Mouse (Mus musculus) forebrain, embryonic 12.5 days (tissue): ENCODE data around the gene Fam193b. TPM values are rescaled to one million over a fixed set of nuclear protein-coding genes. Genes with fewer than 3 reads are reported as not detected.

Experiments used
- ATAC-seq: fragments of 200-750 bp; cut with Nextera tagmentation; 2 replicates; pipeline ENCODE4 v1.8.0; 2017; ENCODE audit warnings: moderate TSS enrichment; ENCODE audit not compliant: low FRiP score
- H3K27ac ChIP-seq: fragments of 300-500 bp; sonication (generic); 2 replicates; pipeline ENCODE4 v1.5.1; 2016; ENCODE audit warnings: mild to moderate bottlenecking
- H3K27me3 ChIP-seq: fragments of 300-500 bp; sonication (generic); 2 replicates; pipeline ENCODE4 v1.6.1; 2016; ENCODE audit warnings: mild to moderate bottlenecking
- H3K36me3 ChIP-seq: fragments of 300-500 bp; sonication (generic); replicated peaks from 2 replicates; pipeline ENCODE4 v1.6.1; 2016; ENCODE audit warnings: mild to moderate bottlenecking
- H3K4me1 ChIP-seq: fragments of 300-500 bp; sonication (generic); 2 replicates; pipeline ENCODE4 v1.6.1; 2016
- H3K4me2 ChIP-seq: fragments of 300-500 bp; sonication (generic); 2 replicates; pipeline ENCODE4 v1.6.1; 2016; ENCODE audit warnings: mild to moderate bottlenecking, moderate library complexity
- H3K4me3 ChIP-seq: fragments of 300-500 bp; sonication (generic); replicated peaks from 2 replicates; pipeline ENCODE4 v1.5.1; 2016; ENCODE audit warnings: mild to moderate bottlenecking
- H3K9ac ChIP-seq: fragments of 300-500 bp; sonication (generic); 2 replicates; pipeline ENCODE4 v1.6.1; 2016; ENCODE audit warnings: mild to moderate bottlenecking
- H3K9me3 ChIP-seq: fragments of 300-500 bp; sonication (generic); 2 replicates; pipeline ENCODE4 v1.6.1; 2016
- WGBS: fragments of 180-500 bp; shearing (Covaris S2); methylation state at CpG from one replicate; pipeline ENCODE4 v1.1.7; 2016; 5-methylcytosine and 5-hydroxymethylcytosine counted together
- polyA plus RNA-seq: library from polyadenylated mRNA; unstranded; fragments of >200 nt; fragmentation: Nextera tagmentation; extraction: Ambion mirVana; gene quantifications from 2 replicates; pipeline ENCODE4 v1.2.1, GENCODE M21; 2016

The Fam193b gene
- polyA plus RNA-seq, 1 experiment from 2014 or later, result 61.6 TPM

GRCm38 (mm10) chr13:55522730-55523129 lies 48.2 kb downstream of the Fam193b start:
- H3K9me3 ChIP-seq, result no peaks in the 10 kb centered on the region
- no peaks in the 10 kb centered on the region; the same call in 1 of the 2 replicates for H3K36me3 ChIP-seq
- no peak overlapping the region for H3K4me3 ChIP-seq
- H3K4me2 ChIP-seq, result no peak overlapping the region
- no peaks in the 10 kb centered on the region for H3K4me1 ChIP-seq
- no peak overlapping the region for H3K27ac ChIP-seq
- ATAC-seq, result no peak
- peaks cover 4% of the 10 kb centered on the region; the same call in 1 of the 2 replicates for H3K27me3 ChIP-seq
- 64% methylated on average over 8 of the region's 8 CpGs for WGBS
- no peak overlapping the region for H3K9ac ChIP-seq

GRCm38 (mm10) chr13:55519606-55520005 lies 51.3 kb downstream of the Fam193b start:
- Histone ChIP-seq H3K4me3 (no peak overlapping the region), H3K36me3 (no peaks in the 10 kb centered on the region; the same call in 1 of the 2 replicates), H3K4me1 (no peaks in the 10 kb centered on the region), H3K4me2 (no peak overlapping the region), H3K27ac (no peak overlapping the region), H3K9ac (no peak overlapping the region), H3K9me3 (no peaks in the 10 kb centered on the region), H3K27me3 (peaks cover 10% of the 10 kb centered on the region; the same call in 1 of the 2 replicates)
- ATAC-seq, result no peak
- WGBS, result 81% methylated on average over 4 of the region's 4 CpGs

GRCm38 (mm10) chr13:55516955-55517354 lies 54.0 kb downstream of the Fam193b start:
- Histone ChIP-seq H3K9ac (no peak overlapping the region), H3K4me2 (no peak overlapping the region), H3K4me1 (peaks cover 14% of the 10 kb centered on the region), H3K4me3 (no peak overlapping the region), H3K27ac (no peak overlapping the region), H3K27me3 (peaks cover 14% of the 10 kb centered on the region; the same call in 1 of the 2 replicates), H3K9me3 (no peaks in the 10 kb centered on the region), H3K36me3 (no peaks in the 10 kb centered on the region)
- WGBS, result 5% methylated on average over 5 of the region's 5 CpGs
- no peak for ATAC-seq

GRCm38 (mm10) chr13:55513828-55514227 lies 57.1 kb downstream of the Fam193b start:
- H3K9me3 ChIP-seq, result no peaks in the 10 kb centered on the region
- no peak for ATAC-seq
- peak overlapping the region; percentile 92 for H3K4me2 ChIP-seq
- WGBS, result 33% methylated on average over 9 of the region's 9 CpGs
- H3K27me3 ChIP-seq, result peaks cover 10% of the 10 kb centered on the region; the same call in 1 of the 2 replicates
- no peak overlapping the region for H3K27ac ChIP-seq
- H3K9ac ChIP-seq, result 0 out of 2 replicates have a peak overlapping the region, but pooled peaks have one; percentile 90
- H3K4me1 ChIP-seq, result peaks cover 34% of the 10 kb centered on the region
- H3K36me3 ChIP-seq, result peaks cover 13% of the 10 kb centered on the region
- H3K4me3 ChIP-seq, result peak overlapping the region; percentile 84

GRCm38 (mm10) chr13:55513111-55513748 lies 57.7 kb downstream of the Fam193b start, which contains the start of gene Pdlim7:
Pdlim7 (minus strand) TSS chr13:55513676.
- peaks cover 34% of the 10 kb centered on the region for H3K4me1 ChIP-seq
- H3K4me2 ChIP-seq, result peak within 1 kb of the TSS; percentile 92
- H3K9ac ChIP-seq, result peak within 1 kb of the TSS; percentile 90
- H3K27me3 ChIP-seq, result peaks cover 10% of the 10 kb centered on the region; the same call in 1 of the 2 replicates
- peak within 1 kb of the TSS; percentile 65 for H3K27ac ChIP-seq
- ATAC-seq, result peak; percentile 86
- peak within 1 kb of the TSS; percentile 84 for H3K4me3 ChIP-seq
- peaks cover 19% of the 10 kb centered on the region for H3K36me3 ChIP-seq
- under 1% methylated on average over 55 of the region's 55 CpGs for WGBS
- no peaks in the 10 kb centered on the region for H3K9me3 ChIP-seq

GRCm38 (mm10) chr13:55512379-55513031 lies 58.4 kb downstream of the Fam193b start:
- Histone ChIP-seq H3K36me3 (peaks cover 27% of the 10 kb centered on the region), H3K4me1 (peaks cover 34% of the 10 kb centered on the region), H3K27me3 (peaks cover 10% of the 10 kb centered on the region; the same call in 1 of the 2 replicates), H3K4me3 (peak overlapping the region; percentile 84), H3K9ac (peak overlapping the region; percentile 90), H3K4me2 (peak overlapping the region; percentile 92), H3K27ac (peak overlapping the region; percentile 65), H3K9me3 (no peaks in the 10 kb centered on the region)
- peak; percentile 60 for ATAC-seq
- 2% methylated on average over 25 of the region's 25 CpGs for WGBS

- peaks cover 34% of the 10 kb centered on the region for H3K4me1 ChIP-seq
- H3K9ac ChIP-seq, result peak overlapping the region; percentile 21; the same call in 1 of the 2 replicates
- H3K4me2 ChIP-seq, result peak overlapping the region; percentile 92
- ATAC-seq, result no peak
- H3K27me3 ChIP-seq, result peaks cover 10% of the 10 kb centered on the region; the same call in 1 of the 2 replicates
- WGBS, result 33% methylated on average over 5 of the region's 5 CpGs
- peak overlapping the region; percentile 84; the same call in 1 of the 2 replicates for H3K4me3 ChIP-seq
- no peaks in the 10 kb centered on the region for H3K9me3 ChIP-seq
- peaks cover 37% of the 10 kb centered on the region for H3K36me3 ChIP-seq
- peak overlapping the region; percentile 87 for H3K27ac ChIP-seq
Measured at GRCm38 (mm10) chr13:55511492-55511861, 59.4 kb downstream of the Fam193b start.

GRCm38 (mm10) chr13:55510668-55511491 lies 60.0 kb downstream of the Fam193b start:
- ATAC-seq, result peak; percentile 55
- H3K4me1 ChIP-seq, result peaks cover 34% of the 10 kb centered on the region
- peak overlapping the region; percentile 5 for H3K4me3 ChIP-seq
- H3K9ac ChIP-seq, result peak overlapping the region; percentile 21; the same call in 1 of the 2 replicates
- peaks cover 43% of the 10 kb centered on the region for H3K36me3 ChIP-seq
- H3K27ac ChIP-seq, result peak overlapping the region; percentile 87
- peaks cover 10% of the 10 kb centered on the region; the same call in 1 of the 2 replicates for H3K27me3 ChIP-seq
- no peaks in the 10 kb centered on the region for H3K9me3 ChIP-seq
- WGBS, result 13% methylated on average over 6 of the region's 6 CpGs
- peak overlapping the region; percentile 92 for H3K4me2 ChIP-seq

GRCm38 (mm10) chr13:55510332-55510667 lies 60.6 kb downstream of the Fam193b start:
- no peak overlapping the region for H3K4me3 ChIP-seq

GRCm38 (mm10) chr13:55508531-55508930 lies 62.4 kb downstream of the Fam193b start:
- Histone ChIP-seq H3K9me3 (no peaks in the 10 kb centered on the region), H3K4me2 (no peak overlapping the region), H3K27me3 (no peaks in the 10 kb centered on the region), H3K9ac (no peak overlapping the region), H3K27ac (0 out of 2 replicates have a peak overlapping the region, but pooled peaks have one; percentile 13), H3K36me3 (peaks cover 66% of the 10 kb centered on the region), H3K4me3 (no peak overlapping the region), H3K4me1 (peaks cover 31% of the 10 kb centered on the region)
- 93% methylated on average over 10 of the region's 10 CpGs for WGBS
- ATAC-seq, result no peak

More at GRCm38 (mm10) chr13:55510332-55510667, 60.6 kb downstream of the Fam193b start:
- peak overlapping the region; percentile 87 for H3K27ac ChIP-seq
- no peaks in the 10 kb centered on the region for H3K9me3 ChIP-seq
- no peak for ATAC-seq
- no peak overlapping the region; the same call in 1 of the 2 replicates for H3K9ac ChIP-seq
- peaks cover 34% of the 10 kb centered on the region for H3K4me1 ChIP-seq
- peaks cover 49% of the 10 kb centered on the region for H3K36me3 ChIP-seq
- peaks cover 8% of the 10 kb centered on the region; the same call in 1 of the 2 replicates for H3K27me3 ChIP-seq
- H3K4me2 ChIP-seq, result peak overlapping the region; percentile 92
- 20% methylated on average over 3 of the region's 3 CpGs for WGBS

- peaks cover 73% of the 10 kb centered on the region for H3K36me3 ChIP-seq
- H3K27me3 ChIP-seq, result no peaks in the 10 kb centered on the region
- no peaks in the 10 kb centered on the region for H3K9me3 ChIP-seq
- no peak for ATAC-seq
- H3K9ac ChIP-seq, result no peak overlapping the region
- no peak overlapping the region for H3K4me2 ChIP-seq
- peaks cover 28% of the 10 kb centered on the region for H3K4me1 ChIP-seq
- no peak overlapping the region for H3K4me3 ChIP-seq
- WGBS, result 63% methylated on average over 11 of the region's 11 CpGs
- no peak overlapping the region for H3K27ac ChIP-seq
Measured at GRCm38 (mm10) chr13:55507877-55508276, 63.0 kb downstream of the Fam193b start.

- ATAC-seq, result no peak
- Histone ChIP-seq H3K4me3 (no peak overlapping the region), H3K9ac (no peak overlapping the region), H3K36me3 (peaks cover 83% of the 10 kb centered on the region), H3K4me2 (no peak overlapping the region), H3K27ac (no peak overlapping the region), H3K27me3 (no peaks in the 10 kb centered on the region), H3K9me3 (no peaks in the 10 kb centered on the region), H3K4me1 (peaks cover 17% of the 10 kb centered on the region)
- 92% methylated on average over 10 of the region's 10 CpGs for WGBS
Measured at GRCm38 (mm10) chr13:55506697-55507096, 64.2 kb downstream of the Fam193b start.
